Mouse (Mus musculus) bone marrow macrophage, adult 2 months (primary cell): ENCODE results near the gene Bbs9.

ENCODE experiments used
- CTCF ChIP-seq: IDR thresholded peaks from 2 replicates; pipeline ENCODE4 v1.5.1; 2012; ENCODE audit warnings: low read depth, mild to moderate bottlenecking, low read length, moderate library complexity
- POLR2A ChIP-seq: IDR thresholded peaks from 2 replicates; pipeline ENCODE4 v1.6.1; 2012; ENCODE audit warnings: mild to moderate bottlenecking, low read depth, low read length, borderline replicate concordance

- no peak for TF ChIP-seq CTCF
- TF ChIP-seq POLR2A = no peak
These were observed 226.6 kb downstream of the Bbs9 start for GRCm38 (mm10) chr9:22702065-22702611.
